Mouse (Mus musculus) heart, postnatal 0 days (tissue): ENCODE measurements around the gene Toe1.

ENCODE experiments used
- CTCF ChIP-seq: IDR thresholded peaks from 2 replicates; pipeline ENCODE4 v1.5.1; 2016; ENCODE audit warnings: antibody characterized with exemption, control low read depth, low read depth
- EP300 ChIP-seq: IDR thresholded peaks from 2 replicates; pipeline ENCODE4 v1.6.1; 2016; ENCODE audit warnings: antibody characterized with exemption, low read depth

DNA sequence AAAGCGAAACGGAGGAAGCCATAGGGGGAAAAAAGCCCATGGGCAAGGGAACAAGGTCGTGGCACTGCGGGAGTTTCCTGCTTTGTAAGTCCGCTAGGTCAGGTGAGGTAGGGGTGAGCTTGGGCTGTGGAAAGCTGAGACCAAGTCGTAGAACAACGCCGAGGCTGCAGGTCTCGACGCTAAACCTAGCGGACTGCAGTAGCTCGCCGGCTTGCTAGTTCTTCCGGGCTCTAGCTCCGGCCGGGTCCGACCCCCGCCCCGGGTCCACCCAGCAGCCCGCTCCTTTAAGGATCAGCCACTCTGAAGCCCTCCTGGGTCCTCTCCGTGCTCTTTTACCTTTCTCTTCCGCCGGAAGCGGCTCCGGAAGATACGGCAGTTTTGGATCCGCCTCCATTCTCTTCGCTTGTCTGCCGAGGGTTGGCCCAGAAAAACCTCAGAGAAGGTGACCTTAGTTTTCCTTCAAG is 17.1 kb upstream of the Toe1 start:
- TF ChIP-seq CTCF, result no peak
- TF ChIP-seq EP300, result no peak
